Mouse (Mus musculus) intestine, embryonic 16.5 days (tissue): Measurements from ENCODE around the gene Kdm1b. TPM values are rescaled to one million over a fixed set of nuclear protein-coding genes. Genes with fewer than 3 reads are reported as not detected.

Experiments used
- ATAC-seq: fragments of 200-750 bp; cut with Nextera tagmentation; 2 replicates; pipeline ENCODE4 v1.8.0; 2017; ENCODE audit warnings: moderate TSS enrichment, moderate library complexity
- H3K27ac ChIP-seq: fragments of 300-500 bp; sonication (generic); 2 replicates; pipeline ENCODE4 v1.5.1; 2014; ENCODE audit warnings: mild to moderate bottlenecking, low read length
- H3K27me3 ChIP-seq: fragments of 300-500 bp; sonication (generic); replicated peaks from 2 replicates; pipeline ENCODE4 v1.6.1; 2014; ENCODE audit warnings: low read length, control low read depth, mixed read lengths; ENCODE audit not compliant: control insufficient read depth, insufficient read depth
- H3K36me3 ChIP-seq: fragments of 300-500 bp; sonication (generic); 2 replicates; pipeline ENCODE4 v1.6.1; 2014; ENCODE audit warnings: low read length, control low read depth; ENCODE audit not compliant: control insufficient read depth, insufficient read depth
- H3K4me1 ChIP-seq: fragments of 300-500 bp; sonication (generic); 2 replicates; pipeline ENCODE4 v1.6.1; 2014; ENCODE audit warnings: low read length, control low read depth, mixed read lengths; ENCODE audit not compliant: control insufficient read depth, insufficient read depth
- H3K4me2 ChIP-seq: fragments of 300-500 bp; sonication (generic); 2 replicates; pipeline ENCODE4 v1.6.1; 2014; ENCODE audit warnings: low read depth, low read length, control low read depth
- H3K4me3 ChIP-seq: fragments of 300-500 bp; sonication (generic); 2 replicates; pipeline ENCODE4 v1.5.1; 2014; ENCODE audit warnings: mild to moderate bottlenecking, low read length
- H3K9ac ChIP-seq: fragments of 300-500 bp; sonication (generic); 2 replicates; pipeline ENCODE4 v1.6.1; 2014; ENCODE audit warnings: low read depth, low read length
- H3K9me3 ChIP-seq: fragments of 300-500 bp; sonication (generic); 2 replicates; pipeline ENCODE4 v1.6.1; 2016; ENCODE audit warnings: low read length, control low read depth; ENCODE audit not compliant: control insufficient read depth
- WGBS: fragments of 180-500 bp; shearing (Covaris S2); extraction: QIAGEN DNeasy Blood & Tissue Kit; methylation state at CpG from one replicate; pipeline ENCODE4 v1.1.7; 2014; 5-methylcytosine and 5-hydroxymethylcytosine counted together
- polyA plus RNA-seq: library from polyadenylated mRNA; unstranded; fragments of >200 nt; fragmentation: Nextera tagmentation; extraction: Ambion mirVana; gene quantifications from 2 replicates; pipeline ENCODE4 v1.2.1, GENCODE M21; 2015

Gene Kdm1b
- polyA plus RNA-seq, 1 experiment from 2014 or later = 10.2 TPM

- Histone ChIP-seq H3K27me3 (no peaks in the 10 kb centered on the region), H3K4me2 (no peak overlapping the region), H3K4me1 (no peaks in the 10 kb centered on the region), H3K9ac (no peak overlapping the region), H3K4me3 (no peak overlapping the region), H3K9me3 (no peaks in the 10 kb centered on the region), H3K36me3 (0 out of 2 replicates have a peak, but pooled peaks cover 5% of the 10 kb centered on the region), H3K27ac (no peak overlapping the region)
- WGBS = 71% methylated on average over 4 of the region's 4 CpGs
- no peak for ATAC-seq
These were observed 6.7 kb downstream of the Kdm1b start for GRCm38 (mm10) chr13:47050009-47050408.

- no peak for ATAC-seq
- Histone ChIP-seq H3K9ac (no peak overlapping the region), H3K9me3 (no peaks in the 10 kb centered on the region), H3K27ac (no peak overlapping the region), H3K4me2 (no peak overlapping the region), H3K4me1 (no peaks in the 10 kb centered on the region), H3K4me3 (no peak overlapping the region), H3K36me3 (0 out of 2 replicates have a peak, but pooled peaks cover 5% of the 10 kb centered on the region), H3K27me3 (no peaks in the 10 kb centered on the region)
- WGBS = 89% methylated on average over 10 of the region's 10 CpGs
These were observed 10.7 kb downstream of the Kdm1b start for GRCm38 (mm10) chr13:47053971-47054370.

- no peak for ATAC-seq
These were observed 12.8 kb downstream of the Kdm1b start for GRCm38 (mm10) chr13:47056126-47056525.

GRCm38 (mm10) chr13:47056781-47057180 lies 13.5 kb downstream of the Kdm1b start:
- no peak overlapping the region for H3K27ac ChIP-seq
- H3K4me1 ChIP-seq = no peaks in the 10 kb centered on the region
- WGBS = 88% methylated on average over 5 of the region's 5 CpGs
- no peaks in the 10 kb centered on the region for H3K27me3 ChIP-seq
- no peak overlapping the region for H3K9ac ChIP-seq
- no peak overlapping the region for H3K4me3 ChIP-seq
- no peak overlapping the region for H3K4me2 ChIP-seq
- H3K36me3 ChIP-seq = 0 out of 2 replicates have a peak, but pooled peaks cover 3% of the 10 kb centered on the region
- H3K9me3 ChIP-seq = no peaks in the 10 kb centered on the region
- ATAC-seq = no peak

More at GRCm38 (mm10) chr13:47056126-47056525, 12.8 kb downstream of the Kdm1b start:
- Histone ChIP-seq H3K4me3 (no peak overlapping the region), H3K9me3 (no peaks in the 10 kb centered on the region), H3K27ac (no peak overlapping the region), H3K36me3 (0 out of 2 replicates have a peak, but pooled peaks cover 3% of the 10 kb centered on the region), H3K4me2 (no peak overlapping the region), H3K4me1 (no peaks in the 10 kb centered on the region), H3K9ac (no peak overlapping the region), H3K27me3 (no peaks in the 10 kb centered on the region)
- WGBS = 86% methylated on average over 11 of the region's 11 CpGs

GRCm38 (mm10) chr13:47062756-47063155 lies 19.5 kb downstream of the Kdm1b start:
- no peak for ATAC-seq

GRCm38 (mm10) chr13:47063985-47064760 lies 20.9 kb downstream of the Kdm1b start:
- WGBS = 65% methylated on average over 15 of the region's 15 CpGs

More at GRCm38 (mm10) chr13:47062756-47063155, 19.5 kb downstream of the Kdm1b start:
- H3K27ac ChIP-seq = no peak overlapping the region
- no peaks in the 10 kb centered on the region for H3K4me1 ChIP-seq
- no peak overlapping the region for H3K9ac ChIP-seq
- H3K4me3 ChIP-seq = no peak overlapping the region
- H3K27me3 ChIP-seq = no peaks in the 10 kb centered on the region
- H3K36me3 ChIP-seq = 0 out of 2 replicates have a peak, but pooled peaks cover 9% of the 10 kb centered on the region
- no peaks in the 10 kb centered on the region for H3K9me3 ChIP-seq
- 93% methylated on average over 17 of the region's 17 CpGs for WGBS
- no peak overlapping the region for H3K4me2 ChIP-seq

GRCm38 (mm10) chr13:47066516-47066915 lies 23.2 kb downstream of the Kdm1b start:
- Histone ChIP-seq H3K4me2 (no peak overlapping the region), H3K9me3 (no peaks in the 10 kb centered on the region), H3K4me1 (no peaks in the 10 kb centered on the region), H3K27ac (no peak overlapping the region), H3K36me3 (0 out of 2 replicates have a peak, but pooled peaks cover 5% of the 10 kb centered on the region), H3K9ac (no peak overlapping the region), H3K27me3 (no peaks in the 10 kb centered on the region), H3K4me3 (no peak overlapping the region)
- WGBS = 94% methylated on average over 10 of the region's 10 CpGs
- no peak for ATAC-seq

More at GRCm38 (mm10) chr13:47063985-47064760, 20.9 kb downstream of the Kdm1b start:
- H3K9ac ChIP-seq = no peak overlapping the region
- H3K27ac ChIP-seq = no peak overlapping the region
- H3K4me1 ChIP-seq = no peaks in the 10 kb centered on the region
- no peaks in the 10 kb centered on the region for H3K9me3 ChIP-seq
- H3K36me3 ChIP-seq = 0 out of 2 replicates have a peak, but pooled peaks cover 9% of the 10 kb centered on the region
- no peak overlapping the region for H3K4me2 ChIP-seq
- H3K27me3 ChIP-seq = no peaks in the 10 kb centered on the region
- H3K4me3 ChIP-seq = no peak overlapping the region
- peak; percentile 44; the same call in 1 of the 2 replicates for ATAC-seq

GRCm38 (mm10) chr13:47067001-47067400 lies 23.7 kb downstream of the Kdm1b start:
- no peaks in the 10 kb centered on the region for H3K4me1 ChIP-seq
- no peak overlapping the region for H3K4me3 ChIP-seq
- no peak overlapping the region for H3K4me2 ChIP-seq
- WGBS = 88% methylated on average over 6 of the region's 6 CpGs
- H3K9ac ChIP-seq = no peak overlapping the region
- no peaks in the 10 kb centered on the region for H3K27me3 ChIP-seq
- no peak for ATAC-seq
- H3K36me3 ChIP-seq = 0 out of 2 replicates have a peak, but pooled peaks cover 5% of the 10 kb centered on the region
- H3K27ac ChIP-seq = no peak overlapping the region
- H3K9me3 ChIP-seq = no peaks in the 10 kb centered on the region

GRCm38 (mm10) chr13:47070329-47071080 lies 27.2 kb downstream of the Kdm1b start:
- no peak overlapping the region for H3K27ac ChIP-seq
- no peak for ATAC-seq
- H3K9me3 ChIP-seq = no peaks in the 10 kb centered on the region
- no peaks in the 10 kb centered on the region for H3K27me3 ChIP-seq
- no peak overlapping the region for H3K4me3 ChIP-seq
- no peak overlapping the region for H3K9ac ChIP-seq
- H3K4me1 ChIP-seq = no peaks in the 10 kb centered on the region
- H3K36me3 ChIP-seq = no peaks in the 10 kb centered on the region
- no peak overlapping the region for H3K4me2 ChIP-seq
- WGBS = 79% methylated on average over 15 of the region's 15 CpGs
